Mouse (Mus musculus) heart, postnatal 14 days (tissue): ENCODE results near the gene Micu1. TPM values are rescaled to one million over a fixed set of nuclear protein-coding genes. Genes with fewer than 3 reads are reported as not detected.

ENCODE experiments used
- total RNA-seq, 2 experiments: library from RNA; stranded (reverse); gene quantifications; 2 replicates each; pipeline ENCODE4 v1.2.3; 2021

Gene Micu1
- total RNA-seq, 2 experiments from 2014 or later = 21.9 to 25.3 TPM

Other genes starting within 250 kb of the Micu1 start
- gene Gm10322, start 86.4 kb upstream of the Micu1 start, total RNA-seq = not detected
- 10 to 100 TPM; 22.0 to 22.8 TPM for gene Mcu, start 85.8 kb upstream of the Micu1 start, total RNA-seq
- gene Dnajb12, start 177.1 kb downstream of the Micu1 start, total RNA-seq = 10 to 100 TPM; 34.7 to 35.7 TPM
- gene Ddit4, start 249.4 kb downstream of the Micu1 start, total RNA-seq = 100 to 1,000 TPM; 188 to 191 TPM